Mouse (Mus musculus) urinary bladder, postnatal 36 days (tissue): ENCODE measurements around the gene Gm10972.
"Not testable (repeated sequence)": the region's sequence is repeated elsewhere in the genome, so short reads cannot be mapped to it uniquely, and the experiment has no call there.

ENCODE experiments used
- DNase-seq, 2 experiments: peaks; one replicate each; pipeline ENCODE4 v3.0.0; 2022; ENCODE audit warnings: low spot score in 2 of 2, mixed read lengths in 1 of 2

Gene Gm10972

DNA sequence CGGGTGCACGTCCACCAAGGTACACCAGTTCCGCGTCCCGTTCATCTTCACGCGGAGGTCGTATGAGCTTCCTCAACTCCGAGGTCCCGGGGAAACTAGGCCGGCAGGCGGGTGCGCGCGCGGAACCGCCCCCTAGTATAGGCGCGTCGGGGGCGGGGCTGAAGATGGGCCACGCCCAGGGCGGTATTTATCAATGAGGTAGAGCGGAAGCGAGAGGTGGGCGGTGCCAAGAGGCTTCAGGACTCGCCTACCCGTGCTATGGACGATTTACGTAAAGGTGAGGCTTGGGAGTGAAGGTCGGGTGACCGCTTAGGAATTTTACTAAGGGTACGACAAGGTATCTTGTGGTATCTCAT lies 15.8 kb downstream of the Gm10972 start, which contains the start of gene Tuft1:
Gene Tuft1, minus strand, starts transcription at position 133 of the 356 bp plus-strand sequence.
- DNase-seq: peak; percentile 73 to 81

DNA sequence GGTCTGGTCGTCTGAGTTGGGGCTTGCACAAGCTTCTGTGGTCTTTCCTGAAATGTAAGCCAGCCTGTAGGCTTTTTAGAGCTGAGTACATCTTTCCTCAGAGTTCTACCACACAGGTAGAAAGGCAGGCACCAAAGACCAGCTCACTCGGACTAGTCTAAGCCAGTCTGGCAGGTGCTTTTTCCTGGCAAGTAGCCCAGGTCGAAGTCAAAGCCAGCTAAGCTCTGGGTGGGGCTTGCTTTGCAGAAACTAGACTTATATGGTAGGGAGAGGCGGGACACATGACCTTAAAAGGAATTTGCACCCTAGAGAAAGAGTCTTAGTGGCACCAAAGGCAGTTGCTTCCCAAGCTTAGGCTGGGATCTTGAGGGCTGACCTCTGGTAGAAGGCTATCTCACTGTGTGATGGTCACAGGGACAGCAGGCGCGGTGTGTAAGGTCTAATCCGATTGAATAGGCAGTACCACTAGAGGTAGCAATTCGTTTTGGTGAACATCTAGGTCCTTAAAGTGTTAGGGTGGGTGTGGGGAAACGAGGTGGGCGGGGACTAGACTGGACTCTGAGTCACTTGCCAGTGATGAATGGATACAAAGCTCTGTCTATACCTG lies 16.3 kb downstream of the Gm10972 start:
- DNase-seq: not testable (repeated sequence)

- DNase-seq: not testable (repeated sequence)
Measured at GRCm38 (mm10) chr3:94660841-94661240, 17.9 kb downstream of the Gm10972 start.

DNA sequence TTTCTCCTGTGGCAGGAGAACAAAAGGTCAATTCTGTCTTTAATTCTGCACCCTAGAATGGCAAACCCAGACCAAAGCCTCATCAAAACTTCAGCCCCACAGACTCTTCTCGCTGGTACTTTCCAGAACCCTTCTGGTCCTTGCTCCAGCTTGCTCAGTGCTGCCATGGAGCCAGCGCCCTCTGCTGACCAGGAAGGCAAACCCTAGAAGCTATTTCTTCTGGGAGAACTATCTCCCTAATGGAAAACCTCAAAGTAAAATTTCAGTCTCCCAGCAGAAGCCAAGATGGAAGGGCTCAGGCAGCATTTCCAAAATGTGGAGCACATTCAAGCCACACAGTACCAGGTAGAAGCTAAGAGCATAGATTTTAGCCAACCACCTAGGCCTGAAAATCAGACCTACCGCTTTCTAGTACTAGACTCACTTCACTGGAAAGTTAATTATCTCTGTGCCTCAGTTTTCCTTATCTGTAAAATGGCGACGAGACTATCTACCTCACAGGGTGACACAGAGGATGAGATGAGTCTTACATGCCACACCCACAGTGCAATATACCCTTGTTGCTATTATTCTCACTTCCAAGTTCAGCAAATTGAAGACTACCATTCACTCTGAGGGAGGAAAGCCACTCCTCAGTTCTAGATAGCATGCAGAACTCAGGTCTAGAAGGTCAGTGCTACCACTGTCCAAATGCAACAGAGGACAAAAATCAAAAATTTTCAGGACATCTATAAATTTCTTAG lies 22.3 kb downstream of the Gm10972 start:
- DNase-seq: not testable (repeated sequence)

DNA sequence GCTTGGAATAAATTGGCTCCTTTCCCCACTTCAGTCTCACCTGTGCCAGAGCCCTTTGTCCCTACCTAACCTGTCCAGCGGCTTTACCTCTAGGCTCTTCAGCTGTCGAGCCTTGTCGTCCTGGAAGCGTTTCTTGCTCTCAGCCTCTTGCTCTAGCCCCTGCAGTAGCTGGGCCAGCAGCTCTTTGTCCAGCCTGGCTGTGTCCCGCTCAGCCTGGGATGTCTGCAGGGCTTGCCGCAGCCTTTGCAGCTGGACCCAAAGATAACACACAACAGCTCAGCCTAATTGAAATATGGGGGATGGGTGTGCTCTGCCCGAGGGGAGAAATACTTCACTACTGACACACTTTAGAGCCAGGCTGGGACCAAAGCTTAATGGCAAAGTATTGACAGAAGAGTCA lies 23.0 kb downstream of the Gm10972 start:
- DNase-seq: not testable (repeated sequence)

- DNase-seq: not testable (repeated sequence)
Measured at GRCm38 (mm10) chr3:94675101-94675500, 32.2 kb downstream of the Gm10972 start.

- DNase-seq: peak; percentile 56 to 63
Measured at GRCm38 (mm10) chr3:94679351-94679841, 36.5 kb downstream of the Gm10972 start.

DNA sequence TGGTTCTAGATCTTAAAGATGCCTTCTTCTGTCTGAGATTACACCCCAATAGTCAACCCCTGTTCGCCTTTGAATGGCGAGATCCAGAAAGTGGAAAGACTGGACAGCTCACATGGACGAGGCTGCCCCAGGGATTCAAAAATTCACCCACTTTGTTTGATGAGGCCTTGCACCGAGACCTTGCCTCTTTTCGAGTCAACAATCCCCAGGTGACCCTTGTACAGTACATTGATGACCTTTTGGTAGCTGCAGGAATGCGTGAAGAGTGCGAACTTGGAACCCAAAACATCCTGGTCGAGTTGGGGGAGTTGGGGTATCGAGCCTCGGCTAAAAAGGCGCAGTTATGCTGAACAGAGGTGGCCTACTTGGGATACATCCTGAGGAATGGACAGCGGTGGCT lies 37.1 kb downstream of the Gm10972 start:
- DNase-seq: not testable (repeated sequence)

GRCm38 (mm10) chr3:94680783-94681182 lies 37.9 kb downstream of the Gm10972 start:
- peak in 1 of 2 experiments; percentile 46 for DNase-seq

DNA sequence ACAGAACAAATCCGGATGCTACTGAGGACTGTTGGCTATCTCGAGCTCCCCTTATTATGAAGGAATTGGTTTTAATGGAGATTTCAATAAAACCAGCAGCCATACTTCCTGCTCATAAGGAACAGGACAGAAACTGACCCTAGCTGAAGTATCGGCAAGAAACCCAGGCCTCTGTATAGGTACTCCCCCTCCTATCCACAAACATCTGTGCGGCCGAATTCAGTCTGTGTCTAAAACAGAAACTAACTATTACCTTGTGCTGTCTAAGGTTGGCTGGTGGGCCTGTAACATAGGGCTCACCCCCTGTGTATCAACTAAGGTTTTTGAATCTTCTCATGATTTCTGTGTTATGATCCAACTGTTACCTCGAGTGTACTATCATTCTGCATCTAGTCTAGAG lies 40.7 kb downstream of the Gm10972 start:
- DNase-seq: no peak

- not testable (repeated sequence) for DNase-seq
Measured at GRCm38 (mm10) chr3:94685989-94686772, 43.3 kb downstream of the Gm10972 start.

GRCm38 (mm10) chr3:94688698-94689097 lies 45.8 kb downstream of the Gm10972 start:
- DNase-seq: not testable (repeated sequence)

DNA sequence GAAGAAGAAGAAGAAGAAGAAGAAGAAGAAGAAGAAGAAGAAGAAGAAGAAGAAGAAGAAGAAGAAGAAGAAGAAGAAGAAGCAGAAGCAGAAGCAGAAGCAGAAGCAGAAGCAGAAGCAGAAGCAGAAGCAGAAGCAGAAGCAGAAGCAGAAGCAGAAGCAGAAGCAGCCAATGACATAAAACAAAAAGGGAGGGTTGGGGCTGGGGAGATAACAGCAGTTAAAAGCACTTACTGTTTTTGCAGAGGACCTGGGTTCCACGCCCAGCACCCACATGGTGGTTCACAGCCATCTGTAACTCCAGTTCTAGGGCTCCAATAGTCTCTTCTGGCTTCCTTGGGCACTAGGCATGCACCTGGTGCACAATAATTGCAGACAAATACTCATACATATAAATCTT lies 46.3 kb downstream of the Gm10972 start:
- not testable (repeated sequence) for DNase-seq

DNA sequence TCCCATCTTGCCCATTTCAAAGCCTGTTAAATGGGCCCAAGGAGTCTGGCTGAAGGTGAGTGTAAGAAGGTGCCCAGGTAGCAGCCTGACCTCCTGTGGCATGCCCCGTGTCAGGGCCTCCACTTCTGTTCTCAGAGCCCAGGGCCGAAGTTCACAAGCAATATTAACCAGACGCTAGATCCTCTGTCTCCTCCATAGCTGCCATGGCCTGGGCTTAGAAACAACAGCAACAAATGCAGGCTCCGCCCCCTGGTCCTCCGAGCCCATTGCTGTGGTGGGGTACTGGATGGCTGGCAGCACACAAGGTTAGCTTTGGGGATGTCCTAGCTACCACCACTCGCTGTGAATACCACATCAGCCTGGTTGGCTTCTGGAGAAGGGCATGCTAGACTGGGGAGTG lies 47.2 kb downstream of the Gm10972 start:
- not testable (repeated sequence) for DNase-seq

- no peak for DNase-seq
Measured at GRCm38 (mm10) chr3:94690616-94691247, 47.8 kb downstream of the Gm10972 start.

DNA sequence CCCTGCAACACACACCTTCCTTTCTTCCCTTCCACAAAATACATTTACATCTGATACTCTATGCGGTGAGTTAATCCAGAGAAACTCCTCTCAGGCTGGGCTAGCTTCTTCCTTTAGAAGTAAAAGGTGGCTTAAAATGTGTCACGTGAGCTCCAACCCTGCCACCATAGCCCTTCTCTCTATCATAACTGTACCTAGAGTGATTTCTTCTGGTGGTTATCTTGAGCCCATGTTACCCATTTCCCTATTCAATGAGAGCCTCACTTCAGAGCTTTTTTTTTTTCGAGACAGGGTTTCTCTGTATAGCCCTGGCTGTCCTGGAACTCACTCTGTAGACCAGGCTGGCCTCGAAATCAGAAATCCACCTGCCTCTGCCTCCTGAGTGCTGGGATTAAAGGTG lies 48.8 kb downstream of the Gm10972 start:
- not testable (repeated sequence) for DNase-seq
